Mouse (Mus musculus) lung, embryonic 16.5 days (tissue): ENCODE results near the gene Reck. TPM values are rescaled to one million over a fixed set of nuclear protein-coding genes. Genes with fewer than 3 reads are reported as not detected.

Experiments
- ATAC-seq: fragments of 200-750 bp; cut with Nextera tagmentation; 2 replicates; pipeline ENCODE4 v1.8.0; 2017; ENCODE audit warnings: low read depth, mild to moderate bottlenecking, moderate library complexity
- H3K27ac ChIP-seq: fragments of 300-500 bp; sonication (generic); 2 replicates; pipeline ENCODE4 v1.5.1; 2014; ENCODE audit warnings: mild to moderate bottlenecking, control low read depth, low read length
- H3K27me3 ChIP-seq: fragments of 300-500 bp; sonication (generic); 2 replicates; pipeline ENCODE4 v1.6.1; 2014; ENCODE audit warnings: low read depth, low read length, mixed read lengths; ENCODE audit not compliant: control insufficient read depth, insufficient read depth
- H3K36me3 ChIP-seq: fragments of 300-500 bp; sonication (generic); 2 replicates; pipeline ENCODE4 v1.6.1; 2014; ENCODE audit warnings: low read length; ENCODE audit not compliant: control insufficient read depth, insufficient read depth
- H3K4me1 ChIP-seq: fragments of 300-500 bp; sonication (generic); replicated peaks from 2 replicates; pipeline ENCODE4 v1.6.1; 2014; ENCODE audit warnings: low read length, mixed read lengths; ENCODE audit not compliant: control insufficient read depth, insufficient read depth
- H3K4me2 ChIP-seq: fragments of 300-500 bp; sonication (generic); 2 replicates; pipeline ENCODE4 v1.6.1; 2014; ENCODE audit warnings: low read depth, low read length, control low read depth
- H3K4me3 ChIP-seq: fragments of 300-500 bp; sonication (generic); 2 replicates; pipeline ENCODE4 v1.5.1; 2014; ENCODE audit warnings: mild to moderate bottlenecking, low read length, control low read depth
- H3K9ac ChIP-seq: fragments of 300-500 bp; sonication (generic); 2 replicates; pipeline ENCODE4 v1.6.1; 2014; ENCODE audit warnings: low read length, control low read depth
- H3K9me3 ChIP-seq: fragments of 300-500 bp; sonication (generic); 2 replicates; pipeline ENCODE4 v1.6.1; 2016; ENCODE audit warnings: low read length; ENCODE audit not compliant: control insufficient read depth
- WGBS: fragments of 180-500 bp; shearing (Covaris S2); extraction: QIAGEN DNeasy Blood & Tissue Kit; methylation state at CpG from one replicate; pipeline ENCODE4 v1.1.7; 2014; 5-methylcytosine and 5-hydroxymethylcytosine counted together
- polyA plus RNA-seq: library from polyadenylated mRNA; unstranded; fragments of >200 nt; fragmentation: Nextera tagmentation; extraction: Ambion mirVana; gene quantifications from 2 replicates; pipeline ENCODE4 v1.2.1, GENCODE M21; 2015

Gene Reck
- polyA plus RNA-seq, 1 experiment from 2014 or later: 24.1 TPM

GRCm38 (mm10) chr4:43859886-43860285 lies 15.4 kb upstream of the Reck start:
- no peak overlapping the region for H3K9ac ChIP-seq
- ATAC-seq: no peak
- H3K9me3 ChIP-seq: no peaks in the 10 kb centered on the region
- 58% methylated on average over 10 of the region's 10 CpGs for WGBS
- H3K4me2 ChIP-seq: no peak overlapping the region
- H3K27me3 ChIP-seq: no peaks in the 10 kb centered on the region
- no peak overlapping the region for H3K4me3 ChIP-seq
- no peaks in the 10 kb centered on the region for H3K4me1 ChIP-seq
- no peaks in the 10 kb centered on the region for H3K36me3 ChIP-seq
- H3K27ac ChIP-seq: no peak overlapping the region

- peak; percentile 28; the same call in 1 of the 2 replicates for ATAC-seq
- Histone ChIP-seq H3K9ac (no peak overlapping the region), H3K27ac (no peak overlapping the region), H3K27me3 (no peaks in the 10 kb centered on the region), H3K4me2 (no peak overlapping the region), H3K4me1 (no peaks in the 10 kb centered on the region), H3K4me3 (no peak overlapping the region), H3K36me3 (no peaks in the 10 kb centered on the region), H3K9me3 (no peaks in the 10 kb centered on the region)
- 10% methylated on average over 14 of the region's 14 CpGs for WGBS
These were observed 14.4 kb upstream of the Reck start for GRCm38 (mm10) chr4:43860744-43861519.

GRCm38 (mm10) chr4:43863298-43863697 lies 12.0 kb upstream of the Reck start:
- Histone ChIP-seq H3K27ac (no peak overlapping the region), H3K4me2 (no peak overlapping the region), H3K4me3 (no peak overlapping the region), H3K36me3 (no peaks in the 10 kb centered on the region), H3K4me1 (no peaks in the 10 kb centered on the region), H3K27me3 (no peaks in the 10 kb centered on the region), H3K9me3 (no peaks in the 10 kb centered on the region), H3K9ac (no peak overlapping the region)
- WGBS: 51% methylated on average over 4 of the region's 4 CpGs
- ATAC-seq: no peak

GRCm38 (mm10) chr4:43869821-43870220 lies 5.5 kb upstream of the Reck start:
- H3K4me2 ChIP-seq: no peak overlapping the region
- H3K27me3 ChIP-seq: no peaks in the 10 kb centered on the region
- peaks cover 2% of the 10 kb centered on the region; the same call in 1 of the 2 replicates for H3K4me1 ChIP-seq
- WGBS: 80% methylated on average over 10 of the region's 10 CpGs
- H3K9me3 ChIP-seq: peaks cover 2% of the 10 kb centered on the region
- H3K36me3 ChIP-seq: no peaks in the 10 kb centered on the region
- H3K4me3 ChIP-seq: no peak overlapping the region
- H3K9ac ChIP-seq: no peak overlapping the region
- no peak overlapping the region for H3K27ac ChIP-seq
- ATAC-seq: no peak

GRCm38 (mm10) chr4:43874501-43874900 lies 829 bp upstream of the Reck start:
- peaks cover 17% of the 10 kb centered on the region for H3K4me1 ChIP-seq
- H3K4me2 ChIP-seq: peak overlapping the region; percentile 95
- H3K4me3 ChIP-seq: peak overlapping the region; percentile 77
- H3K27ac ChIP-seq: no peak overlapping the region
- H3K27me3 ChIP-seq: no peaks in the 10 kb centered on the region
- no peaks in the 10 kb centered on the region for H3K36me3 ChIP-seq
- H3K9me3 ChIP-seq: peaks cover 2% of the 10 kb centered on the region
- no peak for ATAC-seq
- peak overlapping the region; percentile 89 for H3K9ac ChIP-seq
- 36% methylated on average over 7 of the region's 7 CpGs for WGBS

- peak; percentile 35 for ATAC-seq
- H3K27ac ChIP-seq: no peak overlapping the region
- H3K9me3 ChIP-seq: peaks cover 2% of the 10 kb centered on the region
- H3K36me3 ChIP-seq: no peaks in the 10 kb centered on the region
- WGBS: 1% methylated on average over 20 of the region's 20 CpGs
- H3K4me3 ChIP-seq: peak overlapping the region; percentile 77
- H3K27me3 ChIP-seq: no peaks in the 10 kb centered on the region
- H3K4me1 ChIP-seq: peaks cover 17% of the 10 kb centered on the region
- peak overlapping the region; percentile 95 for H3K4me2 ChIP-seq
- peak overlapping the region; percentile 89 for H3K9ac ChIP-seq
These were observed 635 bp downstream of the Reck start for GRCm38 (mm10) chr4:43875919-43876411.

- Histone ChIP-seq H3K27ac (no peak overlapping the region), H3K9me3 (peaks cover 2% of the 10 kb centered on the region), H3K4me3 (no peak overlapping the region), H3K36me3 (no peaks in the 10 kb centered on the region), H3K4me1 (peaks cover 17% of the 10 kb centered on the region), H3K4me2 (no peak overlapping the region), H3K9ac (no peak overlapping the region), H3K27me3 (no peaks in the 10 kb centered on the region)
- no peak for ATAC-seq
- 94% methylated on average over 1 of the region's 1 CpGs for WGBS
These were observed 1.9 kb downstream of the Reck start for GRCm38 (mm10) chr4:43877230-43877629.

- H3K4me2 ChIP-seq: no peak overlapping the region
- ATAC-seq: peak; percentile 26
These were observed 2.9 kb downstream of the Reck start for GRCm38 (mm10) chr4:43878121-43878776.

GRCm38 (mm10) chr4:43879566-43879965 lies 4.2 kb downstream of the Reck start:
- peaks cover 25% of the 10 kb centered on the region for H3K4me1 ChIP-seq
- WGBS: 77% methylated on average over 6 of the region's 6 CpGs

More at GRCm38 (mm10) chr4:43878121-43878776, 2.9 kb downstream of the Reck start:
- Histone ChIP-seq H3K9me3 (no peaks in the 10 kb centered on the region), H3K36me3 (no peaks in the 10 kb centered on the region), H3K27ac (peak overlapping the region; percentile 72), H3K4me1 (peaks cover 17% of the 10 kb centered on the region), H3K9ac (no peak overlapping the region), H3K27me3 (no peaks in the 10 kb centered on the region), H3K4me3 (no peak overlapping the region)
- 29% methylated on average over 5 of the region's 5 CpGs for WGBS

More at GRCm38 (mm10) chr4:43879566-43879965, 4.2 kb downstream of the Reck start:
- no peak for ATAC-seq
- no peaks in the 10 kb centered on the region for H3K9me3 ChIP-seq
- H3K27me3 ChIP-seq: no peaks in the 10 kb centered on the region
- H3K9ac ChIP-seq: no peak overlapping the region
- no peak overlapping the region for H3K4me3 ChIP-seq
- no peak overlapping the region for H3K27ac ChIP-seq
- no peaks in the 10 kb centered on the region for H3K36me3 ChIP-seq
- H3K4me2 ChIP-seq: no peak overlapping the region
